Mouse (Mus musculus): ENCODE measurements around the gene Slc23a4. TPM values are rescaled to one million over a fixed set of nuclear protein-coding genes. Genes with fewer than 3 reads are reported as not detected.

The Slc23a4 gene
- polyA plus RNA-seq, 1 experiment: 0.33 TPM

- H3K27ac ChIP-seq (ENCODE audit: insufficient read depth, low read length): peak overlapping the region; percentile 89; the same call in 1 of the 2 replicates
- H3K4me1 ChIP-seq (ENCODE audit: control insufficient read depth, insufficient read depth, insufficient read length): peaks cover 14% of the 10 kb centered on the region; the same call in 1 of the 2 replicates
- DNase-seq (ENCODE audit: low read depth in 1 of 2, low spot score in 2 of 2): no peak
- 86% methylated on average over 7 of the region's 7 CpGs for WGBS
- 0 out of 2 replicates have a peak overlapping the region, but pooled peaks have one; percentile 3 for H3K4me3 ChIP-seq (ENCODE audit: extremely low read depth, insufficient read depth, insufficient read length)
- H3K27me3 ChIP-seq (ENCODE audit: control insufficient read depth, insufficient read depth, low read length): no peaks in the 10 kb centered on the region
- H3K36me3 ChIP-seq (ENCODE audit: control insufficient read depth, insufficient read depth, low read length): peaks cover 29% of the 10 kb centered on the region
- no peak for TF ChIP-seq CTCF (IDR thresholded peaks at IDR 0.05; ENCODE audit: extremely low read depth, insufficient read depth, insufficient read length, insufficient replicate concordance)
- no peak for TF ChIP-seq POLR2A (IDR thresholded peaks at IDR 0.05; ENCODE audit: low read depth, low read length)
Measured at GRCm38 (mm10) chr6:34902578-34902977, 85.6 kb downstream of the Slc23a4 start.

DNA sequence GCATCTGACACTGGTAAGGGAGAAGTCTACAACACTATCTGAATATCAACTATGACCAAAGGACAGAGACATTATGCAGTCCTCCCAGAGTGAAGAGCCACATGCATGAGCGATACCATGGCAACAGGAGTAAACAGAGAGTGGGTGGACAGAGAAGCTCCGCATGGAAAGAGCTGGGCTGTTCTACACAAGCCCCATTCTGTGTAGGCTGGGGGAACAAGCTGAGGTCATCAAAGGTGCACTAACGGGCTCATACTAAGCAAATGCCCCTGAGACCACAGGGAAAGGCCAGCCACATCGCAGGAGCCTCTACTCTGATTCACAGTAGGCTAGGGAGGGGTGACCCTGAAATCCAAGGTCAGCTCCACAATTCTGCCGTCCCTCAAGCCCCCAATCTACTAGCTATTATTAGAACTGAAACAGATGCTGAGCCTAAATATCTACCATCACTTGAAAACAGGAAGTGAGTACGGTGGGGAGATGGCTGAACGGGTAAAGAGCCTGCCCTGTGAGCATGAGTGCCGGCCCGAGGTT lies 86.2 kb downstream of the Slc23a4 start:
- Histone ChIP-seq H3K27ac (ENCODE audit: insufficient read depth, low read length) (peak overlapping the region; percentile 89), H3K4me3 (ENCODE audit: extremely low read depth, insufficient read depth, insufficient read length) (peak overlapping the region; percentile 42; the same call in 1 of the 2 replicates), H3K4me1 (ENCODE audit: control insufficient read depth, insufficient read depth, insufficient read length) (peaks cover 14% of the 10 kb centered on the region; the same call in 1 of the 2 replicates), H3K36me3 (ENCODE audit: control insufficient read depth, insufficient read depth, low read length) (peaks cover 28% of the 10 kb centered on the region), H3K27me3 (ENCODE audit: control insufficient read depth, insufficient read depth, low read length) (no peaks in the 10 kb centered on the region)
- DNase-seq (ENCODE audit: low read depth in 1 of 2, low spot score in 2 of 2): peak; percentile 41 to 61
- 27% methylated on average over 9 of the region's 9 CpGs for WGBS
- no peak for TF ChIP-seq POLR2A (IDR thresholded peaks at IDR 0.05; ENCODE audit: low read depth, low read length)

DNA sequence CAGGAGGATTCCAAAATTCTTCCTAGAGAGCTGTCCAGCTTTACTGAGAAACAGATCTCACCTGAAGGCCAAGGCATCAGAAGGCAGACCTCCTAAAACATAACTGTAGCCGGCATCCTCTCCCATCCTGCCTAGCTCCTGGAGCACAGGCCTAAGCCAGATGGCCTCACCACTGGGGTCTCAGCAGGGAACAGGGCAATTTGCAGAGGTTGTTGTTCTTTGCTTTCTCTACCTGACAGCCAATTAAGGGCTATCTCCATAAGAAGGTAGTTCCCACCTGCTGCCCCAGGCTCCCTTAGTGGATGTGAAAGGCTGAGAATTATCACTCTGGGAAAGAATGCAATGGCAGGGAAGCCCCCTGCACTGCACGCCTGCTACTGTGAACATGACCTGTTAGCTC lies 87.2 kb downstream of the Slc23a4 start:
- peaks cover 10% of the 10 kb centered on the region; the same call in 1 of the 2 replicates for H3K4me1 ChIP-seq (ENCODE audit: control insufficient read depth, insufficient read depth, insufficient read length)
- H3K27me3 ChIP-seq (ENCODE audit: control insufficient read depth, insufficient read depth, low read length): no peaks in the 10 kb centered on the region
- H3K36me3 ChIP-seq (ENCODE audit: control insufficient read depth, insufficient read depth, low read length): peaks cover 26% of the 10 kb centered on the region
- no peak overlapping the region for H3K4me3 ChIP-seq (ENCODE audit: extremely low read depth, insufficient read depth, insufficient read length)
- DNase-seq (ENCODE audit: low read depth in 1 of 2, low spot score in 2 of 2): no peak
- TF ChIP-seq POLR2A (IDR thresholded peaks at IDR 0.05; ENCODE audit: low read depth, low read length) (no peak), CTCF (IDR thresholded peaks at IDR 0.05; ENCODE audit: extremely low read depth, insufficient read depth, insufficient read length, insufficient replicate concordance) (no peak)
- WGBS: 100% methylated on average over 2 of the region's 2 CpGs
- no peak overlapping the region for H3K27ac ChIP-seq (ENCODE audit: insufficient read depth, low read length)

GRCm38 (mm10) chr6:34899127-34899526 lies 89.1 kb downstream of the Slc23a4 start:
- 83% methylated on average over 2 of the region's 2 CpGs for whole genome bisulfite sequencing
- Histone ChIP-seq H3K36me3 (ENCODE audit: control insufficient read depth, insufficient read depth, low read length) (peaks cover 34% of the 10 kb centered on the region), H3K27me3 (ENCODE audit: control insufficient read depth, insufficient read depth, low read length) (no peaks in the 10 kb centered on the region), H3K4me3 (ENCODE audit: extremely low read depth, insufficient read depth, insufficient read length) (no peak overlapping the region), H3K4me1 (ENCODE audit: control insufficient read depth, insufficient read depth, insufficient read length) (peaks cover 10% of the 10 kb centered on the region; the same call in 1 of the 2 replicates), H3K27ac (ENCODE audit: insufficient read depth, low read length) (no peak overlapping the region)
- DNase-seq (ENCODE audit: low read depth in 1 of 2, low spot score in 2 of 2): no peak
- TF ChIP-seq POLR2A (IDR thresholded peaks at IDR 0.05; ENCODE audit: low read depth, low read length) (no peak), CTCF (IDR thresholded peaks at IDR 0.05; ENCODE audit: extremely low read depth, insufficient read depth, insufficient read length, insufficient replicate concordance) (no peak)

GRCm38 (mm10) chr6:34896168-34896780 lies 91.9 kb downstream of the Slc23a4 start:
- Histone ChIP-seq H3K27ac (ENCODE audit: insufficient read depth, low read length) (no peak overlapping the region), H3K4me3 (ENCODE audit: extremely low read depth, insufficient read depth, insufficient read length) (no peak overlapping the region), H3K36me3 (ENCODE audit: control insufficient read depth, insufficient read depth, low read length) (peaks cover 46% of the 10 kb centered on the region), H3K27me3 (ENCODE audit: control insufficient read depth, insufficient read depth, low read length) (no peaks in the 10 kb centered on the region), H3K4me1 (ENCODE audit: control insufficient read depth, insufficient read depth, insufficient read length) (no peaks in the 10 kb centered on the region; the same call in 1 of the 2 replicates)
- no peak for DNase-seq (ENCODE audit: low read depth in 1 of 2, low spot score in 2 of 2)
- TF ChIP-seq CTCF (IDR thresholded peaks at IDR 0.05; ENCODE audit: extremely low read depth, insufficient read depth, insufficient read length, insufficient replicate concordance) (no peak), POLR2A (IDR thresholded peaks at IDR 0.05; ENCODE audit: low read depth, low read length) (no peak)
- WGBS: 92% methylated on average over 16 of the region's 16 CpGs

GRCm38 (mm10) chr6:34895569-34895968 lies 92.6 kb downstream of the Slc23a4 start:
- Histone ChIP-seq H3K4me3 (ENCODE audit: extremely low read depth, insufficient read depth, insufficient read length) (no peak overlapping the region), H3K4me1 (ENCODE audit: control insufficient read depth, insufficient read depth, insufficient read length) (no peaks in the 10 kb centered on the region), H3K27ac (ENCODE audit: insufficient read depth, low read length) (no peak overlapping the region), H3K27me3 (ENCODE audit: control insufficient read depth, insufficient read depth, low read length) (no peaks in the 10 kb centered on the region), H3K36me3 (ENCODE audit: control insufficient read depth, insufficient read depth, low read length) (peaks cover 48% of the 10 kb centered on the region)
- DNase-seq (ENCODE audit: low read depth in 1 of 2, low spot score in 2 of 2): no peak
- TF ChIP-seq POLR2A (IDR thresholded peaks at IDR 0.05; ENCODE audit: low read depth, low read length): no peak
- no peak for TF ChIP-seq CTCF (IDR thresholded peaks at IDR 0.05; ENCODE audit: extremely low read depth, insufficient read depth, insufficient read length, insufficient replicate concordance)
- WGBS: 96% methylated on average over 7 of the region's 7 CpGs

Other genes starting within 250 kb of the Slc23a4 start
- gene Agbl3, start 208.0 kb downstream of the Slc23a4 start, polyA plus RNA-seq (2012; rRNA removed): 1.0 and 1.5 TPM in 2 replicates
- 15.0 and 17.4 TPM in 2 replicates for gene Tmem140, start 125.3 kb downstream of the Slc23a4 start, polyA plus RNA-seq (2012; rRNA removed)
- 8.0 and 8.1 TPM in 2 replicates for gene Cyren, start 110.3 kb downstream of the Slc23a4 start, polyA plus RNA-seq (2012; rRNA removed)
- gene Wdr91, start 77.5 kb downstream of the Slc23a4 start, polyA plus RNA-seq (2012; rRNA removed): 32.9 and 36.5 TPM in 2 replicates
- not detected in 2 replicates for gene Stra8, start 68.2 kb downstream of the Slc23a4 start, polyA plus RNA-seq (2012; rRNA removed)
- 7.8 and 8.0 TPM in 2 replicates for gene Cnot4, start 145.3 kb upstream of the Slc23a4 start, polyA plus RNA-seq (2012; rRNA removed)
- gene Nup205, start 189.0 kb upstream of the Slc23a4 start, polyA plus RNA-seq (2012; rRNA removed): 11.8 and 13.2 TPM in 2 replicates